Mouse (Mus musculus): Measurements from ENCODE around the gene Acoxl.
A peak's percentile ranks its signal among the peaks of the same experiment; 100 is the strongest.

Gene Acoxl

GRCm38 (mm10) chr2:127894890-127895289 lies 56.2 kb downstream of the Acoxl start:
- no peak for DNase-seq (ENCODE audit: low spot score in 2 of 2)

- no peak for DNase-seq (ENCODE audit: low spot score in 2 of 2)
These were observed 59.0 kb downstream of the Acoxl start for GRCm38 (mm10) chr2:127897718-127898117.

- DNase-seq (ENCODE audit: low spot score in 2 of 2) = no peak
These were observed 66.2 kb downstream of the Acoxl start for GRCm38 (mm10) chr2:127904918-127905317.

- no peak for DNase-seq (ENCODE audit: low spot score in 2 of 2)
These were observed 68.5 kb downstream of the Acoxl start for GRCm38 (mm10) chr2:127906973-127907678.

- DNase-seq (ENCODE audit: low spot score in 2 of 2) = no peak
These were observed 69.0 kb downstream of the Acoxl start for GRCm38 (mm10) chr2:127907679-127908042.

GRCm38 (mm10) chr2:127908881-127909280 lies 70.2 kb downstream of the Acoxl start:
- no peak for DNase-seq (ENCODE audit: low spot score in 2 of 2)

- DNase-seq (ENCODE audit: low spot score in 2 of 2) = no peak
These were observed 71.1 kb downstream of the Acoxl start for GRCm38 (mm10) chr2:127909790-127910189.

- DNase-seq (ENCODE audit: low spot score in 2 of 2) = no peak
These were observed 72.9 kb downstream of the Acoxl start for GRCm38 (mm10) chr2:127911579-127911978.

- no peak for DNase-seq (ENCODE audit: low spot score in 2 of 2)
These were observed 75.4 kb downstream of the Acoxl start for GRCm38 (mm10) chr2:127914047-127914446.

GRCm38 (mm10) chr2:127916804-127917410 lies 78.2 kb downstream of the Acoxl start:
- DNase-seq (ENCODE audit: low spot score in 2 of 2) = peak; percentile 31 to 46

- no peak for DNase-seq (ENCODE audit: low spot score in 2 of 2)
These were observed 81.1 kb downstream of the Acoxl start for GRCm38 (mm10) chr2:127919740-127920139.

- peak in 1 of 2 experiments; percentile 10 for DNase-seq (ENCODE audit: low spot score in 2 of 2)
These were observed 83.6 kb downstream of the Acoxl start for GRCm38 (mm10) chr2:127922036-127922901.

- no peak for DNase-seq (ENCODE audit: low spot score in 2 of 2)
These were observed 84.5 kb downstream of the Acoxl start for GRCm38 (mm10) chr2:127923077-127923680.

GRCm38 (mm10) chr2:127926679-127927324 lies 88.1 kb downstream of the Acoxl start:
- DNase-seq (ENCODE audit: low spot score in 2 of 2) = no peak

GRCm38 (mm10) chr2:127927452-127928273 lies 89.0 kb downstream of the Acoxl start:
- DNase-seq (ENCODE audit: low spot score in 2 of 2) = peak in 1 of 2 experiments; percentile 34

GRCm38 (mm10) chr2:127928279-127928678 lies 89.6 kb downstream of the Acoxl start:
- no peak for DNase-seq (ENCODE audit: low spot score in 2 of 2)

GRCm38 (mm10) chr2:127928871-127929270 lies 90.2 kb downstream of the Acoxl start:
- DNase-seq (ENCODE audit: low spot score in 2 of 2) = no peak

- no peak for DNase-seq (ENCODE audit: low spot score in 2 of 2)
These were observed 91.5 kb downstream of the Acoxl start for GRCm38 (mm10) chr2:127929939-127930715.

- no peak for DNase-seq (ENCODE audit: low spot score in 2 of 2)
These were observed 92.9 kb downstream of the Acoxl start for GRCm38 (mm10) chr2:127931576-127931975.

GRCm38 (mm10) chr2:127933531-127933931 lies 94.9 kb downstream of the Acoxl start:
- no peak for DNase-seq (ENCODE audit: low spot score in 2 of 2)

All from natural killer cell, adult 2 months (primary cell).